Mouse (Mus musculus) kidney, embryonic 14.5 days (tissue): ENCODE measurements around the gene Tirap. TPM values are rescaled to one million over a fixed set of nuclear protein-coding genes. Genes with fewer than 3 reads are reported as not detected.

Experiments
- ATAC-seq: fragments of 200-750 bp; cut with Nextera tagmentation; 2 replicates; pipeline ENCODE4 v1.8.0; 2017; ENCODE audit warnings: moderate number of reproducible peaks, mild to moderate bottlenecking, moderate TSS enrichment, moderate library complexity; ENCODE audit not compliant: low FRiP score, low TSS enrichment
- H3K27ac ChIP-seq: fragments of 300-500 bp; sonication (generic); 2 replicates; pipeline ENCODE4 v1.5.1; 2014; ENCODE audit warnings: low read depth, mild to moderate bottlenecking, low read length, moderate library complexity, mixed read lengths
- H3K27me3 ChIP-seq: fragments of 300-500 bp; sonication (generic); 2 replicates; pipeline ENCODE4 v1.6.1; 2014; ENCODE audit warnings: mild to moderate bottlenecking, low read length; ENCODE audit not compliant: control insufficient read depth, insufficient read depth
- H3K36me3 ChIP-seq: fragments of 300-500 bp; sonication (generic); 2 replicates; pipeline ENCODE4 v1.6.1; 2014; ENCODE audit warnings: low read length, mixed read lengths; ENCODE audit not compliant: control insufficient read depth, insufficient read depth
- H3K4me1 ChIP-seq: fragments of 300-500 bp; sonication (generic); 2 replicates; pipeline ENCODE4 v1.6.1; 2014; ENCODE audit warnings: low read length, mixed read lengths; ENCODE audit not compliant: control insufficient read depth, insufficient read depth
- H3K4me2 ChIP-seq: fragments of 300-500 bp; sonication (generic); replicated peaks from 2 replicates; pipeline ENCODE4 v1.6.1; 2014; ENCODE audit warnings: low read depth, mild to moderate bottlenecking, low read length
- H3K4me3 ChIP-seq: fragments of 300-500 bp; sonication (generic); 2 replicates; pipeline ENCODE4 v1.5.1; 2014; ENCODE audit warnings: mild to moderate bottlenecking, low read length
- H3K9ac ChIP-seq: fragments of 300-500 bp; sonication (generic); 2 replicates; pipeline ENCODE4 v1.6.1; 2014; ENCODE audit warnings: low read depth, mild to moderate bottlenecking, low read length, moderate library complexity
- H3K9me3 ChIP-seq: fragments of 300-500 bp; sonication (generic); 2 replicates; pipeline ENCODE4 v1.6.1; 2016; ENCODE audit warnings: low read length; ENCODE audit not compliant: control insufficient read depth
- WGBS: fragments of 180-500 bp; shearing (Covaris S2); extraction: QIAGEN DNeasy Blood & Tissue Kit; methylation state at CpG from one replicate; pipeline ENCODE4 v1.1.7; 2014; 5-methylcytosine and 5-hydroxymethylcytosine counted together
- polyA plus RNA-seq: library from polyadenylated mRNA; unstranded; fragments of >200 nt; fragmentation: Nextera tagmentation; extraction: Ambion mirVana; gene quantifications from 2 replicates; pipeline ENCODE4 v1.2.1, GENCODE M21; 2014

Tirap gene
- polyA plus RNA-seq, 1 experiment from 2014 or later = 12.5 TPM

GRCm38 (mm10) chr9:35142221-35142620 lies 57.9 kb downstream of the Tirap start:
- Histone ChIP-seq H3K27ac (no peak overlapping the region), H3K36me3 (no peaks in the 10 kb centered on the region; the same call in 1 of the 2 replicates), H3K9ac (no peak overlapping the region), H3K27me3 (no peaks in the 10 kb centered on the region), H3K9me3 (no peaks in the 10 kb centered on the region), H3K4me2 (no peak overlapping the region), H3K4me1 (no peaks in the 10 kb centered on the region), H3K4me3 (no peak overlapping the region)
- no peak for ATAC-seq
- WGBS = 83% methylated on average over 2 of the region's 2 CpGs

DNA sequence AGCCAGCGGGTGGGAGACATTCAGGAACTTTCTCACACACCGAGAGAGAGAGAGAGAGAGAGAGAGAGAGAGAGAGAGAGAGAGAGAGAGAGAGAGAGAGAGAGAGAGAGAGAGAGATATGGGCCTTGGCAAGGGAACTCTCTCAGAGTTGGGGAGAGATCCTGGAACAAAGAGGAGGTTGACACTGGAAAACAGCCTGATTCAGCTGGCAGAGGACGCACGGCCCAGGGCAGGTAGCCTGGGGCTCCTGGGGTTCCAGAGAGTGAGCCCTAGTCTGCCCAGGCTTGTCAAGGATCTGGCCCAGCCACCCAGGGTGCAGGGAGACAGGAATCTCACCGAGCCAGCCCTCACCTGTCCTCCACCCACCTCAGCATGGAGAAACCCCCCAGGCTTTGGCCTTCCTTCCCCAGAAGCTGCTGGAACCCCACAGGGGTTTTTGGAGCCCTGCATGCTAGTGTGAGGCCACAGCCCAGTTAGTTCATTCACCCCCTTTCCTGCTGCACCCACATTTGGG lies 60.8 kb downstream of the Tirap start:
- no peak overlapping the region for H3K9ac ChIP-seq
- H3K4me3 ChIP-seq = no peak overlapping the region
- H3K4me2 ChIP-seq = no peak overlapping the region
- no peaks in the 10 kb centered on the region for H3K27me3 ChIP-seq
- no peaks in the 10 kb centered on the region for H3K9me3 ChIP-seq
- ATAC-seq = no peak
- peaks cover 4% of the 10 kb centered on the region; the same call in 1 of the 2 replicates for H3K36me3 ChIP-seq
- no peaks in the 10 kb centered on the region for H3K4me1 ChIP-seq
- no peak overlapping the region for H3K27ac ChIP-seq
- WGBS = 77% methylated on average over 5 of the region's 5 CpGs

DNA sequence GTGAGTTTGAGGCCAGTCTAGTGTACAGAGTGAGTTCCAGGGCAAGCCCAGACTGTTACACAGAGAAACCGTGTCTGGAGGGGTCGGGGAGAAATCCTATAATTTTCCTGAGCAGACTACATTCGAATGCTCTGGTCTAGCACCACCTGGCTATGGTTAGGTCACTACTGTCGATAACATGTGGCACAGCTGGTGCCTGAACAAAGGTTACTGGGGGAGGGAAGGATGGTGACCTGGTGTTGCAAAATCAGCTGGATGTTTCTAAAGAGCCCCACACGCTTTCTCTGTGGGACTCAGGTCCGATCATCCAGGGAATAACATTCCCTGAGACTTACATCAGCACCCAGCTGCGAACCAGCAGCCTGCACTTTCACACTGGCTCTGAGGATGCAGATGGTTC lies 62.1 kb downstream of the Tirap start:
- 72% methylated on average over 7 of the region's 7 CpGs for WGBS
- no peak for ATAC-seq

DNA sequence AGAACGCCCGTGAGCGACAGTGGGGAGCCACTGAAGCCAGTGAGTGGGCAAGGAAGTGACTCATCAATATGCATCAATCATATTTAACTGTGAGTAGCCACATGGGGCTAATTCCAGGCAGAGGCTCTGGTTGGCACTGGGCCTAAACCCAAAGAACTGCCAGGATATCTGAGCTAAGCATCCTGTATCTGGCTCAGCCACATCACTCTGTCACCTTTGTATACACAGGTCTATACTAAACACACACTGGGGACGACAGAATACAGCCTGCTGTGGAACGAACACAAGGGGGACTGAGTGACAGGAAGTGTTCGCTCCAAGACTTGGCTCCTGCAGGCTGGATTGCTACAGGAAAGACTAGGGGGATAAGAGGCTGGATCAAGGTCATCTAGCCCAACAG lies 64.5 kb downstream of the Tirap start:
- Histone ChIP-seq H3K9me3 (no peaks in the 10 kb centered on the region), H3K27me3 (no peaks in the 10 kb centered on the region), H3K4me1 (no peaks in the 10 kb centered on the region), H3K36me3 (peaks cover 7% of the 10 kb centered on the region; the same call in 1 of the 2 replicates), H3K4me3 (no peak overlapping the region), H3K4me2 (no peak overlapping the region), H3K27ac (no peak overlapping the region), H3K9ac (no peak overlapping the region)
- no peak for ATAC-seq
- 69% methylated on average over 6 of the region's 6 CpGs for WGBS

More for the DNA sequence above, 62.1 kb downstream of the Tirap start:
- H3K4me2 ChIP-seq = no peak overlapping the region
- no peak overlapping the region for H3K27ac ChIP-seq
- no peak overlapping the region for H3K9ac ChIP-seq
- no peaks in the 10 kb centered on the region for H3K4me1 ChIP-seq
- no peaks in the 10 kb centered on the region for H3K27me3 ChIP-seq
- peaks cover 7% of the 10 kb centered on the region; the same call in 1 of the 2 replicates for H3K36me3 ChIP-seq
- H3K9me3 ChIP-seq = no peaks in the 10 kb centered on the region
- no peak overlapping the region for H3K4me3 ChIP-seq

Other genes starting within 250 kb of the Tirap start
- 14.2 and 19.1 TPM in 2 replicates for gene St3gal4, start 81.0 kb downstream of the Tirap start, polyA plus RNA-seq
- 93.1 and 99.9 TPM in 2 replicates for gene Dcps, start 24.2 kb downstream of the Tirap start, polyA plus RNA-seq
- gene Srpr, start 116 bp downstream of the Tirap start, polyA plus RNA-seq = 89.1 and 125 TPM in 2 replicates
- 32.5 and 41.7 TPM in 2 replicates for gene Foxred1, start 10.8 kb upstream of the Tirap start, polyA plus RNA-seq
- gene Fam118b, start 67.5 kb upstream of the Tirap start, polyA plus RNA-seq = 38.5 and 38.8 TPM in 2 replicates
- 31.4 and 33.7 TPM in 2 replicates for gene Rpusd4, start 67.6 kb upstream of the Tirap start, polyA plus RNA-seq
- 3.6 and 6.2 TPM in 2 replicates for gene Cdon, start 220.8 kb upstream of the Tirap start, polyA plus RNA-seq